Mouse (Mus musculus): Measurements from ENCODE around the gene Kcnk4.

Gene Kcnk4

DNA sequence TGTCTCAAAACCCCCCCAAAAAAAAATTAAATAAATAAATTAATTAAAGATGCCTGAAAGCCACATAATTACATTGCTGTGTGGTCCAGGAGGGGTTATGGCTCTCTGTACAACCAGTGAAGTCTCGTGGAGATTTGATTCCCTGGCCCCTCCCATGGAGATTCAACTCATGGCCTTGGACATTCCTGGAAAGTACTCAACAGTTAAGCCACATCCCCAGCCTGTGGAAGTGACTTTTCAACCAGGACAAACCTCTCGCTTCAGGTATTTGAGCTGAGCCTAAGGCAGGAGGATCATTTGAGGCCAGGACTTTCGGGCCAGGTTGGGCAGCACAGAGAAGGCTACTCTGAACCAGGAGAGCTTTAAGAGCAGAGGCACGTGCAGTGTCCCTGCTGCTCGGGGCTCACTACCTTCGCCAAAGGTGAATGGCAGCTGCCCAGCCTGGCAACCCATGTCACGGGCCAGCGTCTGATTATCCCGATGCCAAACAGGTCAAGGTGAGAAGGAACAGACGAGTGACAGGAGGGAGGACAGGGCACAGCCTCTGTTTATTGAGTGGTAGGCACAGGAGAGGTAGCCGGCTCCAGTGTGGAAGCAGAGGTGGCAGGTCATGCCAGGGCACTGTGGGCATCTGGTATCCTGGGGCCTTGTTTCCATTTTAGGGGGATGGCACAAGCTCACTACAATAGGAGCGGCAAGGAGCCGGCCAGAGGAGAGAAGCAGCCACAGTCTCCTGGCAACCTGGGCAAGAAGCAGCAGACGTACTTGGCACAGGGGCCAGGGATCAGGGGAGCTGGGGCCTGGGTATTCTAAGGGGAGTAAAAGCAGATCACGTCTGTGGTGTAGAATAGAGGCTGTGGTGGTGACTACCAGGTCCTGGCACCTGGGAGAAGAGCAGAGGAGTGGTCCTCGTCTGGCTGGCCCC is 3.5 kb upstream of the Kcnk4 start:
- DNase-seq (ENCODE audit: low read depth, low spot score): no peak

DNA sequence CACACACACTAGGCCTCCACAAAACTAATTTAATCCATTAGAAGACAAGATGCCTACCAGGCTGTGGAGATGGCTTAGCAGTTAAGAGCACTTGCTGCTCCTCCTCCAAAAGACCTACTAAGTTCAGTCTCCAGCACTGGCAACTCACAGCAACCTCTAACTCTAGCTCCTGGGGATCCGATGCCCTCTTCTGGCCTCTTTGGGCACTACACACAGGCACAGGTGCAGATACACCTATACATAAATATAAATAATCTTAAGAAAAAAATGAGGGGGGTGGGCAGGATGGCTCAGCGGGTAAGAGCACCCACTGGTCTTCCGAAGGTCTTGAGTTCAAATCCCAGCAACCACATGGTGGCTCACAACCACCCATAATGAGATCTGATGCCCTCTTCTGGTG is 2.0 kb upstream of the Kcnk4 start:
- no peak for DNase-seq (ENCODE audit: low read depth, low spot score)

DNA sequence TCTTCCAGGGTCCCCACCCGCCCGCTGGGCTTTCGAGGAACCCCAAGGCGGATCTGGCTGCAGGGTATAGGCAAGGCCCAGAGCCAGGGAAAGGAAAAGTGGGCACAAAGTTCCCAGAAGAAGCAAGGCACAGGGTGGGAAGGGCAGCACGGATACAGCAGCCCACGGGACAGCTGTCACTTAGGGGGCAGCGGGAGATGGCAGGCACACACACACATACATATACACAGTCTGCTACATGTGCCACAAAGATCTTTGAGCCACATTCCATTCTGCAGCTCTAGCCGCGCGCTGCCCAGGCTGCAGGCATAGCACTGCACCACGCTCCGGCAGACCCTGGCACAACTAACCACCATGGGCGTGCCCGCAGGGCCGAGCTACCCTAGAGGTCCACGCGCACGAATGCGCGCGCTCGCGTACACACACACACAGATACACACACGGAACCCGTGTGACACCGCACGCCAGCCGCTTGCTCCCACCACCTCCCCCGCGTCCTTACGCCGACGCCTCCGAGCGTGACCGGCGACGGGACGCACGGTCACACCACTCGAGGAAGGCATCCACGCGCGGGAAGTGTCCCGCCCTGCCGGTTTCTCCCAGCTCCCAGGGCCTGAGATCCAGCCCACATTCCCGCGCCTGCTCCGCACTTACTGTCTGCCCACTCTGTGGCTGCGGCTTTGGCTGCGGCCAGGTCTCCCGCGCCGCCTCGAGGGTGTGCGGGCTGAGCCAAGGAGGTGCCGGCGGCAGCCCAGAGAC is 700 bp downstream of the Kcnk4 start:
- DNase-seq (ENCODE audit: low read depth, low spot score): no peak

DNA sequence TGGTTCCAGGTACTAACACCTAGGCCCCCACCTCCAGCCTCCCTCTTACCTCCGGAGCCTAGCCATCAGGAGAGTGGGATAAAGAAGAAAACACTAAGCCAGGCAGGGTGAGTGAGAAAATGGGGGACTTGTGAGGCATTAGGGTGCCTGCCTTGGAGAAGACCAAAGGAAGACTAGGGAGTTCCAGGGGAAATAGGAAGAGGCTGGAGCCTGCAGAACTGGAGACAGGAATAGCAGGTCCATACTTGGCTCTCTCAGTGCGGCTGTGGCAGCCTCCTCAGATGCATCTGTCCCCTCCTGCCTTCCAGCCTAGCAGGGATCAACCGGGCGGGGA is 1.2 kb downstream of the Kcnk4 start:
- DNase-seq (ENCODE audit: low read depth, low spot score): no peak

DNA sequence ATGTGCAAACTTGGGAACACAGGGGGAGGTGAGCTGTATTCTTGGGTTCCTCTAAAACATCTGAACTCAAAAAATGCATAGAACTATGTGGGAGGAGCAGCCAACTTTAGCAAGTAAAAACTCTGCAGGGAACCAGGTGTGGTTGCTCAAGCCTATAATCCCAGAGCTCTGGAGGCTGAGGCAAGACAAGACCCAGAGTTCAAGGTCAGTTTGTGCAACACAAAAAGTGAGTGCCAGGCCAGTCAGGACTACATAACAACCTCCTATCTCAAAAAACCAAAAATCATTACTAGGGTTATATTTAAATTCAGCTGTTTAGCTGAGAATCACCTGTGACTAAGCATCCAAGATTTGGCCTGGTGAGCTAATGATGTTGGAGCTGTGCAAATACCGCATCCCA is 2.3 kb downstream of the Kcnk4 start:
- no peak for DNase-seq (ENCODE audit: low read depth, low spot score)

DNA sequence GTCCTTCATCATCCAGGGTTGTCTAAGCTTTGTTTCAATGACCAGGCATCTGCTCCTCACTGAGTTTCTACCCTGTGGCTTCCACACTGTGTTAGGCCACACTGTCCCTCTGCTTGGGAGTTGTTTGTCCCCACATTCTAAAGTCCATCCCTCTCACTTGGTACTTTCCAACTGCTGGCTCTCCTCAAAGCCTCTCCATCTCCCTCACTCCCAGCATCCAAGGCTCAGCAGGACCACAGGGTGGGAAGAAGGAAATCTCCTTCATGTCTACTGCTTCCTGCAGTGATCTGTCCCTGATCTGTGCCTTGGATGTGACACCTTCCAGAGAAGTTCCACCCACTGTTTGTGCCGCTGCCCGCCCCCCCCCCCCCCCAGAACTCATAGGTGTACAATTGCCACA is 3.3 kb downstream of the Kcnk4 start:
- DNase-seq (ENCODE audit: low read depth, low spot score): no peak

DNA sequence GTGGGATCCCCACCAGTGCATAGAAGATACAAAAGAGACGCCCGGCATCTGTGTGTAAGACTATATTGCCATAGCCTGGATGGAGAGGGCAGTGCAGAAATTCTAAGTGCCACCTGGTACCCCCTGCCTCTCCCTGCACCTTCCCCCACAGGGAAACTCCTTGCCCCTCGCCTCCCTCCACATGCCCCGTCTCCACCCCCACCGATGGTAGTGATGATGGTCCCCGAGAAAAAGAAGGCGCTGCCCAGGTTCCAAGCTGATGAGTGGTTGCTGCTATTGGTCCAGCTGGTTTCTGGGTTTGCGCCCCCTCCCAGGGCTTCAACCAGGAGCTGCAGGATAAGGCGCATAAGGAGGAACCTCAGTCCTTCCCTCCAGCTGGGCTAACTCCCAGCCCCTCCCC is 6.2 kb downstream of the Kcnk4 start:
- no peak for DNase-seq (ENCODE audit: low read depth, low spot score)

DNA sequence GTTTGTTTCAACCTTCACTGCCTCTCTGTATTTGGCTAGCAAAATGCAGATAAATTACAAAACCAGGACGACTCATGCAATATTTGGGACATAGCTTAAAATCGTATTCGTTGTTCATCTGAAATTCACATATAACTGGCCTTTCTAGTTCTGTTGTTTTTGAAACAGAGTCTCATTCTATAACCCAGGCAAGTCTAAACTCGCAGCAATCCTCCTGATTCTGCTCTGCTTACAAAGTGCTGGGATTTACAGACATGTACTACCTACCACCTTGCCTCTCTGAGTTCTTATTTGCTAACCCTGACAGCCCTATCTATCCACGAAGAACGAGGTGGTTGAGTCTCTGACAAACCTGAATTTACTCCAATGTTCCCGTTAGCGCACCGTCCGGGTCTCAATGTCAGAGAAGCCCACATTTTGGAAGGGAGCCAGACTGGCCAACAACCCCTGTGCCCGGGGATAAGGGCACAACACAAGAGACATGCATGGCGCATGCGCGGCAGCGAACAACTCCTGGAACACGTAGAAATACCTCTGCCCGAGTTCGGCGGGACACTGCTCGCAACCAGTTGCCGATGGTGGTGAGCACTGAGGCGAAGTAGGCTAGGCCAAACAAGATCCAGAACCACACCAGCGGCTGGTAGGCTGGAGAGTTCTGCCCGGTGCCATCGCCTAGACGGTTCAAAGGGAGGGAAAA is 7.6 kb downstream of the Kcnk4 start:
- no peak for DNase-seq (ENCODE audit: low read depth, low spot score)

DNA sequence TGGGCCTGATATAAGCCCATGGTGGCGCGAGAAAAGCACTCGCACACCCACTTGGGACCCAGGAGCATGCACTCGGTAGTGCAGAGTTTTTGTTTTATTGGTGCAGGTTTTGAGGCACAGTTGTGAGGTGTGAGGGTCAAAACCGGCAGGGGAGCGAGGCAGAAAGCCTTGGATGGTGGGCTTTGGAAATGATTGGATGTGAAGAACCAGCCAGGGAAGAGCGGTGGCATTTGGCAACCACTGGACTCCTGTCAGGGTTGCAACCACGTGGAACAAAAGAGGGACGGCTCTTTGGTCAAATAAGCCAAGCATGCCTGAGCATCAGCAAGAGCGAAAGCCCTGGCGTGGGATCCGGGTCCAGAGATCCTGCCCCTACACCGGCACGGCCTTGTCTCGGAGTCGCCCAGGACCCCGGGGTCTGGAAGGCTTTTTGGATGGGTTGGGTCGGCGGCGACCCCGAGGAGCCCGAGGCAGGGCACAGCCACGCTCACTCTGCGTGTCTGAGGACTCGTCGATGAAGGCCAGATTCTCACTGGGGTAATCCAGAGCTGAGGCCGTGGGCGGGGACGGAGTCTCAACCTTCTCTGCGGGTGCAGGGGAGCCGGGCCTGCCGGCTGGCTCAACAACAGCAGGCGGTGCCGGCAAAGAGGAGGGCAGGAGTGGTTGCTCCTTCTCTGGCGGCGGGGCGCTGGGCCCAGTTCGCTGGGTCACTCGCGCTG is 8.5 kb downstream of the Kcnk4 start:
- DNase-seq (ENCODE audit: low read depth, low spot score): no peak

DNA sequence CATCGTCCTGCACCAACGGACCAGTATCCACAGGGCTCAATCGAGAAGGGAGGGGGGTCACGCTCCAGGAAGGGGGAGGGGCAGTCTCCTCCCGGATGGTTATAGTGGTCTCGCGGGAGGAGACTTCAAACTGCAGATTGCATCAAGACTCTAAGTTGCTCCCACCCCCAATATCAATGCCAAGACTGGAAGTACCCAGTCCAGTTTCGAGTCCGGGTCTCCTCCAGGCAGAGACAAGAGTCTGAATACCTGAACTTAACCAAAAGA is 9.1 kb downstream of the Kcnk4 start, which contains the start of gene Catsperz:
TSS of gene Catsperz (minus strand) at position 74 of the 267 bp plus-strand sequence.
- no peak for DNase-seq (ENCODE audit: low read depth, low spot score)

DNA sequence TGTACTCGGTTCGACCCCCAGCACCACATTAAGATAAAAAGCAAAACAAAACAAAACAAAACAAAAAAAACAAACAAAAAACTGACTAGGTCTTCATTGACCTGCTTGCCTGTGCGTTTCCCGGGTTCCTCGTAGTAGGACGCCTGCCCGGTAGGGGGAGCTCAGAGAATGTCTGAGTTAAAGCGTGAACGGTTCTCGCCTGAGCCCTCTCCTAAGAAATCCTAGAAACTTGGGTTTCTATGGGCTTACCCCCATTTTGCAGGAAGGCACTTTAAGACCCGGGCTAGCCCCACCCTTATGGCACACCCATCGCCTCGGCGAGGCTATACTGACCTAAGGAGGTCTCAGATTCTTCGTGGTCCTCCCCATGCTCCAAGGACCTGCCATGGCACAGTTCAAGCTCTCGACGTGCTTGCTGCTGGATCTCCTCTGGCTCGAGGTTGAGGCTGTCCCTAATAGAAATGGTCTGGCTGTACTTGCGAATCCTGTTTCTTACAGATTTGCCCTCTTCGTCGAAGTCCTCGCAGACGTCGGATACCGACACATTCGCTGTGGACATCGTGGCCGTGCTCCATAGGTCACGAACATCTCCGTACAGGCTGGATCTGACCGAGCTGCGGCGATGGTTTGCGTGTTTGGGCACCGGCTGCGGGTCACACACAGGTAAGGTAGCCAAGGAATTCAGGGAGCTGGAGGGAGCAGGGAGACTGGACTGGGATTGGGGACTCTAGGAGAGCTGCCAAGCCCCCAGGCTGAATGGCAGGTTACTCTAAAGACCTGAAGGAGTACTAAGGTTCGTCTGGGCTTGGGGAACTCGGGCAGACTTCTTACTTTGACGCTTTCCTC is 9.6 kb downstream of the Kcnk4 start:
- no peak for DNase-seq (ENCODE audit: low read depth, low spot score)

DNA sequence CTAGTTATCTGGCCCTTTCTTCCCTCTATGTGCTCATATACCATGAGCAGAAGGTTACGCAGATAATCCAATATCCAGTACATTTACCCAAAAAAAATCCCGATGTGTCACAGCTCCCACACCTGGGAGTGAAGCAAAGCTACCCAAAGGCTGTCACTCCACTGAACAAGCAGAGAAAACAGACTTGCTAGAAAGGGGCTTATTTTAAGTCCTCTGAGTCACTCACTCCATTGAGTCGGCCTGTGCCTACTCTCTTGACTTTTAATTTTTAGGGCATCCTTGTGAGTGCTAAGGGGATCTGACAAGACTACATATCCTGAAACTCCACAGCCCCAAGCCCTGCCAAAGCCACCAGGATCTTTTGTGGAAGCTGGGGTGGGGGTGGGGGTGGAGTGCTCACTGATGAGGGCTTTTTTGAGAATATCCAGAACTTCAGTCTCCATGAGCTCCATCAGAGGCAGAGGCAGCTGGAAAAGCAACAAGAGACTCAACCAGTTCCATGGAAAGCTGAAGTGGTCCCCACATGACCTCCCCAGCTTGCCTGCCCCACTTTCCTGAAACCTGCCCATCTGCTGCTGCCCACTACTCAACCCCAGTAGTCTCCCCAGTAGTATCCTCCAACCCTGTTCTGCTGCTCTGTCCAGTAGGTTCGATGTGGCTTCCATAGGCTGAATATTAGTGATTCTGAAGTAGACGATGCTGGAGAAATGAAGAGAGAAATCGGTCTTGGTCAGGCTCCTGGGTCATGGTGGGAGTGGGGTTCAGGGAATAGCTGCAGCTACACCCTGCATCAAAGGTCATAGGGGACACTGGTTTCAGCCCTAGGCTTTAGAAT is 11.2 kb downstream of the Kcnk4 start:
- DNase-seq (ENCODE audit: low read depth, low spot score): no peak

DNA sequence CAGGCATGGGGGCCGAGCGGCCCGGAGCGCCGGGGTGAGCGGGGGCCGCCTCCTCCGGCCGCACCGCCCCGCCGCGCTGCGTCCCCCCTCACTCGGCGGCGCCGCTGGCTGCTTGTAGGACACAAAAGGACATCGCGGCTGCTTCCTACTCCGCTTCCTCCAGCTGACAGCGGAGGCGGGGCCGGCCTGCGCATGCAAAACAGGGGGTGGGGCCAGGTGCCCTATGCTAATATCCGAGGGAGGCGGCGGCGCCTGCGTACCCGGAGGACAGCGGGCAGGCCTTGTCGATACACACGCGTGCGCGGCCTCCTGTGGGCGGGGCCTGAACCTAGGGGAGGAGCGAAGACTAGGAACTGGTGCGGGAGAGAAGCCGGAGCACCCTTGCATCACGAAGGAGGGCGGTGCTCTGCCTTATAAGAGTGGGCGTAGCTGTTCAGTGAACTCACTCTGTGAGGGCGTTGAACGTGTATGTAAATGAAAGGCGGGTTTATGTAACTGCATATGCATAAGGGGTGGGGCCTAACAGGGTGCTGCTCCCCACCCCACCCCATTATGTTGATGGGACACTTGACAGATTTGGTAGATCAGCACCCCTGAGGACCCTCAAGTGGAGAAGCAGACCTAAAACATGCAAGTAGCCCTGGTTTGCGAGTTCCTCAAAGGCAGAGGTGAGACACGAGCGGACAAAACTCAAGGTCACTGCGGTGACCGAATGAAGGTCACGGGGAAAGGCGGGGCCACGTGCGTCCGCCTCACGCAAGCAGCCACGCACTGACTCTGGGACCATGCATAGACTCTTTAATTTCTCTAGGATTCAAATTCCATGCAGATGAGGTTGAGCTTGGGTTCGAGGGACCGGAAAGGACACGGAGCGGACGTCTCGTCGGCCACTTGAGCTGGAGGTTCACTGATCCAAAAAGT is 12.4 kb downstream of the Kcnk4 start, which contains the start of gene Esrra:
TSS of gene Esrra (minus strand) at position 167 of the 921 bp plus-strand sequence.
- DNase-seq (ENCODE audit: low read depth, low spot score): peak; percentile 99

DNA sequence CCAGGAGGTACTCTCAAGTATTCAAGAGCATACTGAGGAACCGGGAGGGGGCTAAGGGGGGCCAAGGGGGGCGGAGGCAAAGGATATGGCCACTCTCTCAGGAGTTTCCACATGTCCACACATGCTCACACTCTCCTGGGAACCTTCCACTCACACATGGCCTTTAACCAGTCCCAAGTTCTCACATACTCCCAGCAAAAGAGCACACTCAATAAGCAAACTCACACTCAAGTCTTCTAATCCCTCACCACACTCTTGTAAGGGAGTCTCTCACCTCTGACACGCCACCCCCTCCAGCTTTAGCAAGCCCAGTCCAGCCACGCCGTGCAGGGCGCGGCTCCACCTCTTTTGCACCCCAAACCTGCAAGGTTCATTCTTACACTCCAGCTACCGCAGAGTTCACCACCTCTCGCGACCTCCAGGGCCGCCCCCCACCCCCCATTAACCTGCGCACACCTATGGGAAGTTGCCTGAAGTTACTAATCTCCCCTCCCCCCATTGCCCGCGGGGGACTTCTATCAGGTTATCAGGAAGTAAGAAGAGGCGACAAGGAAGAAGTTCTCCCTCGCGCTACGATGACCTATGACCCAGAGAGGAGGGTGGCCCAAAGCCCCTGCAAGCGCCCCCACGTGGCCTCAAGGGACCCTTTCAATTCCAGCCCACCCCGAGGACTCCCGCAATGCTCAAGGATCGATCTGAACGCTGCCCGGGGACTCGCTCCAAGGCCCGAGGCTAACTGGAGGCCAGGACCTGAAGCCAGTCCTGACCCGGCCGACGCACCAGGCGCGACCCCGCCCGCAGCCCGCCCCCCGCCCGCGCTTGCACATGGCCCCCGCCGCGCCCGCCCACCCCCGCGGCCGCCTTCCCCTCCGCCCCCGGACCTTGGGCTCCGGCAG is 13.3 kb downstream of the Kcnk4 start:
- DNase-seq (ENCODE audit: low read depth, low spot score): no peak

DNA sequence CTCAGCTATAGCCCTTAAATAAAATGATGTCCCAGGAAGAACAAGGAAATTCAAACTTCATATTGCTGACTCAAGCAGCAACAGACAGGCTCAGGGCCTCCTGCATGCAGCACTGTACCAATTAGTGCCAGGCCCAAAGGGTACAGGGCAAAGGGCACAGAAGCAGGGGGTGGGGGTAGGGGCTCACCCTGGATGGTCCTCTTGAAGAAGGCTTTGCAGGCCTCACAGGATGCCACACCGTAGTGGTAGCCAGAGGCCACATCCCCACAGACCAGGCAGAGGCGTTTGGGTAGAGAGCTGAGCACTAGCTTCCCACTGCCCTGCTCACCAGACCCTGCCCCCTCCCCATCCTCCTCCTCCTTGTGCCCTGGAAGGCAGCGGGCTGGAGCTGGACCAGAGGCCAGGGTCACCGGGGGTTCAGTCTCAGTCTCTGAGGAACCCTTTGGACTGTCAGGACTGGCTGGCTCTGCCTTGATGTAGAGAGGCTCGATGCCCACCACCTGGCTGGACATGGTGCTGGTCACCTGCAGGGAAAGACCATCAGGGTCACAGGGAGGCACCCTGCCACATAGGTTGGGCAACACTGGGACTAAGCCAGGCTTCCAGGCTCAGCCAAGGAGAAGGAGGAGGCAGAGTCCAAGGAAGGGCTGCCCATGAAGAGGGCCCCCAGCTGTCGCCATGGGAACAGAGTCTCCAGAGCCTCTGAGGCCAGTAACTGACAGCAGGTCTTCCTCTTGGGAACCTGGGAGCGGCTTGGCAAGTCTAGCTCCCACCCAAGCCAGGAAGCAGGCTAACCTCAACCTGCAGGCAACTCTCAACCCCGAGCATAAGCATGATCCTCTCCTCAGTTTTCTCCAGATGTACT is 14.2 kb downstream of the Kcnk4 start:
- no peak for DNase-seq (ENCODE audit: low read depth, low spot score)

DNA sequence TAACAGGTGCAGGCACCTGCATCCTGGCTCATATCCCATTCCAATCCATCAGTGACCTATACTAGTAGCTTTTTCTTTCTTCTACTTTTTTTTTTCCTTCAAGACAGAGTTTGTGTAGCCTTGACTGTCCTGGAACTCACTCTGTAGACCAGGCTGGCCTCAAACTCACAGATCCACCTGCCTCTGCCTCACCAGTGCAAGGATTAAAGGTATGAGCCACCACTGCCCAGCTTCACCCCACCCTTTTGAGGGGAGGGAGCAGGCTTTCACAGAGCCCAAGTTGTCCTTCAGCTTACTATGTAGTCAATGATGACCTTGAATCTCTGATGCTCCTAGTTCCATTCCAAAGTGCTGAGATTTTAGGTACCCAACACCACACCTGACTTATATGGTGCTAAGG is 14.9 kb downstream of the Kcnk4 start:
- no peak for DNase-seq (ENCODE audit: low read depth, low spot score)

DNA sequence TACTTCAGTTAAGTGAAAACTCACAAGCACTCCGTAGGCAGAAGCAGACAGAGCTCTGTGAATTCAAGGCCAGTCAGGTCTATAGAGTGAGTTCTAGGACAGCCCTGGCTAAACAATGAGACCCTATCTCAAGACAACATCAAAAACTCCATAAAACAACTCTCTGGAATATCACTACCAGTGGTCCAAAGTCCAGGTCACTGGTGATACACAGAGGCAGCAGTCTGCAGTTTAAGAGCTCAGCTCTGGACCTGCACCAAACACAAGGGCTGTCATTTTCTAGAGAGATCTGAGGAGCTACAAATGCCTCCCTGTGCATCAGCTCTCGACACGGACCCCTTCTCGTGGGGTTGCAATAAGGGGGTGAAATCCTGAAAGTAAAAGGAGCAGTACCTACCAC is 16.0 kb downstream of the Kcnk4 start:
- no peak for DNase-seq (ENCODE audit: low read depth, low spot score)
